16 mouse cellular contexts compared by ENCODE assay signal in the genomic region with DNA sequence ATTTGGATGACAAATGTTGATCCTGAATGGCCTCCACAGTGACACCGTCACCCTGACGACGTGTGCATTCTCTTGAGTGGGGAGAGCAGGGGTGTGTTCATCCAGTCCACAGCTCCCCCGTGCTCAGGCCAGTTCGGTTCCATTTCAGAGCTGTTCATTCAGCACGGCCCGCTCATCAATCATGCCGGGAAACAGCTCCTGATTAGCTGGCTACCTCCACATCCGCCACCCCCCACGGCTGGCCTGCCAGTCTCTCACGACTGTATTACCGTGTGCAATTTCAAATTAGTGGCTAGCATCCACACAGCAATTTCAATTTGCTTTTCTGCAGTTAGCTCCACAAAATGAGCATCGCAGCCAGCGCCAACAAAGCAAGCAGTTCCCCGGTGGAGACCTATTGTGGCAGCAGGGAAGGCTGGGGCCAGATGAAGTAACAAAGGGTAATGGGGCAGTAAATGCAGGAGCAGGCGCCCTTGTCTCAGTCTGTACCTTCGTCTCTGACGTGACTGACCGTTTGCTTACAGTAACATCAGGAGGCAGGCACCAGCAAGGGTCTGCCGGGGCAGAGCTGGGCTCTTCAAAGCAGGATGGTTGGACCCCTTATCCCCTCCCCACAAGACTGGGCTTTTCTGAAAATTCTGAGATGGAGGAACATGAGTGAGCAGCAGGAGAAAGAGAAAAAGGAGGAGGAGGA. TPM values are rescaled to one million over a fixed set of nuclear protein-coding genes. Genes with fewer than 3 reads are reported as not detected.
A peak's percentile ranks its signal among the peaks of the same experiment; 100 is the strongest.
DNase-seq lines count a peak whose midpoint lies in the region; ATAC-seq and TF ChIP-seq lines count a peak whose summit lies in the region.
"Had no signal": no experiment of that assay in that cellular context is flagged by ENCODE, and none has a peak within 500 bp of the region (broad histone marks: within the 10 kb centered on the region; RNA-seq: fewer than 3 reads in every experiment).

No protein-coding gene starts in this region.

- no peak overlapping the region for H3K9ac ChIP-seq in forebrain, embryonic 11.5 days (ENCODE audit: low read length)
- H3K9ac ChIP-seq in forebrain, embryonic 15.5 days (replicated peaks): no peak overlapping the region
- H3K9ac ChIP-seq in hindbrain, embryonic 16.5 days (ENCODE audit: low read depth, low read length): peak overlapping the region; percentile 4; the same call in 1 of the 2 replicates
- no peak overlapping the region; the same call in 1 of the 2 replicates for H3K9ac ChIP-seq in midbrain, postnatal 0 days (replicated peaks; ENCODE audit: low read length, poor library complexity, severe bottlenecking)

- no peak for DNase-seq in forebrain, embryonic 11.5 days (ENCODE audit: low spot score)
- DNase-seq in embryo, embryonic 9.5 days (ENCODE audit: extremely low spot score): peak; percentile 23
- DNase-seq in midbrain, postnatal 0 days (ENCODE audit: low spot score): peak; percentile 54
- no peak for DNase-seq in c-Kit-positive CD71-positive TER-119-positive erythroid progenitor cells, embryonic 14.5 days (ENCODE audit: low spot score)
- DNase-seq in adrenal gland, adult 2 months: no peak
- no peak for DNase-seq in adrenal gland, adult 8-10 months
- DNase-seq: adrenal gland, postnatal 25 days; cerebellum, adult 8-10 months; gastrocnemius, postnatal 25 days; heart, postnatal 14 days; layer of hippocampus, adult 9-11 months; thymus, postnatal 4 days had no signal

- H3K4me1 ChIP-seq in forebrain, embryonic 11.5 days (replicated peaks; ENCODE audit: control insufficient read depth, insufficient read depth, low read length): peaks cover 6% of the 10 kb centered on the region; the same call in 1 of the 2 replicates
- peaks cover 6% of the 10 kb centered on the region; the same call in 1 of the 2 replicates for H3K4me1 ChIP-seq in forebrain, embryonic 15.5 days
- H3K4me1 ChIP-seq in hindbrain, embryonic 16.5 days (ENCODE audit: control insufficient read depth, insufficient read depth, low read depth, low read length): peaks cover 10% of the 10 kb centered on the region
- H3K4me1 ChIP-seq in midbrain, postnatal 0 days (ENCODE audit: insufficient read depth, low read length): no peaks in the 10 kb centered on the region

- no peaks in the 10 kb centered on the region for H3K36me3 ChIP-seq in forebrain, embryonic 11.5 days (ENCODE audit: control insufficient read depth, insufficient read depth, low read length)
- no peaks in the 10 kb centered on the region for H3K36me3 ChIP-seq in forebrain, embryonic 15.5 days
- no peaks in the 10 kb centered on the region for H3K36me3 ChIP-seq in hindbrain, embryonic 16.5 days (ENCODE audit: control insufficient read depth, insufficient read depth, low read length)
- H3K36me3 ChIP-seq in midbrain, postnatal 0 days (ENCODE audit: insufficient read depth, low read length): no peaks in the 10 kb centered on the region

- WGBS in forebrain, embryonic 11.5 days: 50% methylated on average over 20 of the region's 20 CpGs
- WGBS in forebrain, embryonic 15.5 days: 31% methylated on average over 20 of the region's 20 CpGs
- 24% methylated on average over 20 of the region's 20 CpGs for WGBS in hindbrain, embryonic 16.5 days
- WGBS in midbrain, postnatal 0 days: 54% methylated on average over 20 of the region's 20 CpGs

- no peak overlapping the region for H3K4me2 ChIP-seq in forebrain, embryonic 11.5 days (ENCODE audit: low read depth, low read length, severe bottlenecking)
- no peak overlapping the region for H3K4me2 ChIP-seq in forebrain, embryonic 15.5 days (replicated peaks)
- H3K4me2 ChIP-seq in hindbrain, embryonic 16.5 days (ENCODE audit: low read length): 0 out of 2 replicates have a peak overlapping the region, but pooled peaks have one; percentile 1
- no peak overlapping the region for H3K4me2 ChIP-seq in midbrain, postnatal 0 days (ENCODE audit: low read depth, low read length, poor library complexity, severe bottlenecking)

- no peak for TF ChIP-seq CTCF in midbrain, postnatal 0 days (IDR thresholded peaks at IDR 0.05)

- ATAC-seq in forebrain, embryonic 11.5 days (replicated peaks; ENCODE audit: low FRiP score): peak; percentile 36; the same call in 1 of the 2 replicates
- ATAC-seq in forebrain, embryonic 15.5 days (replicated peaks): no peak; the same call in 1 of the 2 replicates
- peak; percentile 69 for ATAC-seq in hindbrain, embryonic 16.5 days
- no peak for ATAC-seq in midbrain, postnatal 0 days (ENCODE audit: low FRiP score)

- H3K4me3 ChIP-seq in forebrain, embryonic 11.5 days (ENCODE audit: low read depth, low read length): no peak overlapping the region
- H3K4me3 ChIP-seq in forebrain, embryonic 15.5 days: no peak overlapping the region
- H3K4me3 ChIP-seq in hindbrain, embryonic 16.5 days (ENCODE audit: low read length): no peak overlapping the region
- H3K4me3 ChIP-seq in midbrain, postnatal 0 days (ENCODE audit: low read depth, low read length): no peak overlapping the region

- H3K27ac ChIP-seq in forebrain, embryonic 11.5 days (ENCODE audit: low read depth, low read length): no peak overlapping the region
- no peak overlapping the region for H3K27ac ChIP-seq in forebrain, embryonic 15.5 days (replicated peaks)
- H3K27ac ChIP-seq in hindbrain, embryonic 16.5 days (ENCODE audit: low read depth, low read length): 0 out of 2 replicates have a peak overlapping the region, but pooled peaks have one; percentile 52
- no peak overlapping the region for H3K27ac ChIP-seq in midbrain, postnatal 0 days (ENCODE audit: low read depth, low read length)

- H3K27me3 ChIP-seq in forebrain, embryonic 11.5 days (ENCODE audit: control insufficient read depth, insufficient read depth, low read length): no peaks in the 10 kb centered on the region
- H3K27me3 ChIP-seq in forebrain, embryonic 15.5 days: peaks cover 9% of the 10 kb centered on the region; the same call in 1 of the 2 replicates
- H3K27me3 ChIP-seq in hindbrain, embryonic 16.5 days (replicated peaks; ENCODE audit: control insufficient read depth, insufficient read depth, low read length): no peaks in the 10 kb centered on the region
- no peaks in the 10 kb centered on the region for H3K27me3 ChIP-seq in midbrain, postnatal 0 days (ENCODE audit: insufficient read depth, low read length)

- no peaks in the 10 kb centered on the region for H3K9me3 ChIP-seq in forebrain, embryonic 11.5 days (ENCODE audit: control insufficient read depth, low read length)
- no peaks in the 10 kb centered on the region for H3K9me3 ChIP-seq in forebrain, embryonic 15.5 days
- H3K9me3 ChIP-seq in hindbrain, embryonic 16.5 days (ENCODE audit: control insufficient read depth, low read length): no peaks in the 10 kb centered on the region
- no peaks in the 10 kb centered on the region for H3K9me3 ChIP-seq in midbrain, postnatal 0 days (ENCODE audit: low read length)

RNA-seq across cellular contexts. Expression of gene Asb18, which starts 35.7 kb away (rescaled TPM):
- not detected in 2 replicates for polyA plus RNA-seq in forebrain, embryonic 11.5 days (2014; fragmentation: Nextera tagmentation; extraction: Ambion mirVana)
- polyA plus RNA-seq in forebrain, embryonic 15.5 days (2015; fragmentation: Nextera tagmentation; extraction: Ambion mirVana): 0.19 and 0.31 TPM in 2 replicates
- polyA plus RNA-seq in hindbrain, embryonic 16.5 days (2015; fragmentation: Nextera tagmentation; extraction: Ambion mirVana): 0.67 and 0.75 TPM in 2 replicates
- total RNA-seq in midbrain, postnatal 0 days (2014; rRNA removed): 0.61 and 1.6 TPM in 2 replicates
- 0.28 and 0.39 TPM in 2 replicates for polyA plus RNA-seq in midbrain, postnatal 0 days (2015; fragmentation: Nextera tagmentation; extraction: Ambion mirVana)
- not detected for total RNA-seq in adrenal gland, adult 2 months (2021)
- not detected in 2 replicates for polyA plus RNA-seq in adrenal gland, adult 2 months (2012; rRNA removed)
- total RNA-seq in adrenal gland, adult 8-10 months (2022): not detected
- total RNA-seq: adrenal gland, postnatal 25 days; liver, adult 2 months; MEL had no signal
- polyA plus RNA-seq: liver, adult 2 months had no signal

Comparison
In these comparisons a context has a peak if more than half of its experiments do, and no peak if none do; other contexts are left out.
1. ATAC-seq: peak in forebrain, embryonic 11.5 days (single experiment) and hindbrain, embryonic 16.5 days (single experiment); none in forebrain, embryonic 15.5 days (single experiment) and midbrain, postnatal 0 days (single experiment).
2. DNase-seq: peak in embryo, embryonic 9.5 days (single experiment) and midbrain, postnatal 0 days (single experiment); none in forebrain, embryonic 11.5 days (single experiment), c-Kit-positive CD71-positive TER-119-positive erythroid progenitor cells, embryonic 14.5 days (single experiment), adrenal gland, adult 2 months (single experiment) and adrenal gland, adult 8-10 months (single experiment).